In the genomic region with DNA sequence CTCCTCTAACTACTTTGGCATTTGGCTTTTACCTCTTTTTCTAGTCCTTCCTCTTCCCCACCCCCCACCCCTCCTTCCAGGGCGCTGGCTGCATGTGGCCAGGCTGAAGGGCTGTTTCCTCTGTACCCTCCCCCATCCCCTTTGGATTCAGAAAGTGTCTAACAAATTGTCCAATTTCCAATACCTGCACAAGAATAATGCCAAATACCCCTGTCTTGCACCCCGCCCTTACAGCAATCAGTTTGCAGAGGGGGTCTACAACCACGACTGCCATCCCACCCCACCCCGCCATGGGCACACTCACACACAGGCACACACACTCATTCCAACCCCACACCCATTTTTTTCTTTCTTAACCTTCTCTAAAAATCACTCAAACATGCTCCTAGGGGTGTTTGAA, we compare ENCODE assay signal across 9 mouse cellular contexts. TPM values are rescaled to one million over a fixed set of nuclear protein-coding genes. Genes with fewer than 3 reads are reported as not detected.
DNase-seq lines count a peak whose midpoint lies in the region; ATAC-seq and TF ChIP-seq lines count a peak whose summit lies in the region.
"Had no signal": no experiment of that assay in that cellular context is flagged by ENCODE, and none has a peak within 500 bp of the region (broad histone marks: within the 10 kb centered on the region; RNA-seq: fewer than 3 reads in every experiment).

No protein-coding gene starts in this region.

- peak overlapping the region; percentile 77 for H3K27ac ChIP-seq in left cerebral cortex, adult 2 months
- H3K27ac ChIP-seq in embryonic facial prominence, embryonic 11.5 days (replicated peaks; ENCODE audit: low read depth, low read length) = no peak overlapping the region
- H3K27ac ChIP-seq in hindbrain, embryonic 10.5 days = peak overlapping the region; percentile 83
- peak overlapping the region; percentile 84 for H3K27ac ChIP-seq in midbrain, embryonic 14.5 days (replicated peaks; ENCODE audit: low read depth, low read length)

- H3K27me3 ChIP-seq in embryonic facial prominence, embryonic 11.5 days (ENCODE audit: control insufficient read depth, insufficient read depth, low read length) = no peaks in the 10 kb centered on the region
- H3K27me3 ChIP-seq in hindbrain, embryonic 10.5 days (ENCODE audit: insufficient read depth, poor library complexity, severe bottlenecking) = peaks cover 12% of the 10 kb centered on the region
- no peaks in the 10 kb centered on the region for H3K27me3 ChIP-seq in midbrain, embryonic 14.5 days (ENCODE audit: control insufficient read depth, insufficient read depth, low read length)

- no peak for DNase-seq in left cerebral cortex, adult 2 months (ENCODE audit: extremely low spot score in 1 of 2, low spot score in 2 of 2)
- DNase-seq in left cerebral cortex, adult 11 months (ENCODE audit: low spot score) = no peak
- DNase-seq in embryonic facial prominence, embryonic 11.5 days (ENCODE audit: low spot score) = peak; percentile 19
- no peak for DNase-seq in hindbrain, embryonic 10.5 days (ENCODE audit: low spot score)
- peak; percentile 63 for DNase-seq in midbrain, embryonic 14.5 days
- DNase-seq in thymus, postnatal 10 days (ENCODE audit: low spot score in 2 of 2) = no peak
- DNase-seq in layer of hippocampus, adult 9-11 months = no peak
- no peak for DNase-seq in layer of hippocampus, adult 9-10 months (ENCODE audit: low spot score)

- no peak for ATAC-seq in embryonic facial prominence, embryonic 11.5 days (replicated peaks; ENCODE audit: insufficient number of reproducible peaks, low FRiP score, low TSS enrichment, low read depth)
- ATAC-seq in midbrain, embryonic 14.5 days (ENCODE audit: low FRiP score, low TSS enrichment) = no peak

- H3K4me3 ChIP-seq in left cerebral cortex, adult 2 months = peak overlapping the region; percentile 65
- peak overlapping the region; percentile 45 for H3K4me3 ChIP-seq in embryonic facial prominence, embryonic 11.5 days (ENCODE audit: low read depth, low read length)
- peak overlapping the region; percentile 60 for H3K4me3 ChIP-seq in hindbrain, embryonic 10.5 days
- peak overlapping the region; percentile 65 for H3K4me3 ChIP-seq in midbrain, embryonic 14.5 days (replicated peaks; ENCODE audit: low read depth, low read length)

- peak overlapping the region; percentile 57 for H3K4me2 ChIP-seq in embryonic facial prominence, embryonic 11.5 days (ENCODE audit: low read depth, low read length)
- H3K4me2 ChIP-seq in midbrain, embryonic 14.5 days (ENCODE audit: low read length) = peak overlapping the region; percentile 59

- 2% methylated on average over 4 of the region's 4 CpGs for WGBS in embryonic facial prominence, embryonic 11.5 days
- 8% methylated on average over 4 of the region's 4 CpGs for WGBS in hindbrain, embryonic 10.5 days
- 10% methylated on average over 4 of the region's 4 CpGs for WGBS in midbrain, embryonic 14.5 days

- H3K36me3 ChIP-seq in embryonic facial prominence, embryonic 11.5 days (replicated peaks; ENCODE audit: control insufficient read depth, insufficient read depth, low read depth, low read length) = no peaks in the 10 kb centered on the region
- no peaks in the 10 kb centered on the region for H3K36me3 ChIP-seq in hindbrain, embryonic 10.5 days
- no peaks in the 10 kb centered on the region for H3K36me3 ChIP-seq in midbrain, embryonic 14.5 days (ENCODE audit: control insufficient read depth, insufficient read depth, low read length)

- intact Hi-C loops in left cerebral cortex, adult 2 months (cut with DNase I) = no loop called here

- H3K9ac ChIP-seq in embryonic facial prominence, embryonic 11.5 days (replicated peaks; ENCODE audit: low read length) = peak overlapping the region; percentile 37; the same call in 1 of the 2 replicates
- H3K9ac ChIP-seq in midbrain, embryonic 14.5 days (replicated peaks; ENCODE audit: low read length) = peak overlapping the region; percentile 80

- no peak for TF ChIP-seq CTCF in left cerebral cortex, adult 2 months (IDR thresholded peaks at IDR 0.05)

- no peaks in the 10 kb centered on the region; the same call in 1 of the 2 replicates for H3K4me1 ChIP-seq in embryonic facial prominence, embryonic 11.5 days (ENCODE audit: control insufficient read depth, insufficient read depth, low read length)
- peaks cover 61% of the 10 kb centered on the region for H3K4me1 ChIP-seq in hindbrain, embryonic 10.5 days (replicated peaks)
- peaks cover 30% of the 10 kb centered on the region for H3K4me1 ChIP-seq in midbrain, embryonic 14.5 days (ENCODE audit: control insufficient read depth, insufficient read depth, low read length)

- H3K9me3 ChIP-seq in embryonic facial prominence, embryonic 11.5 days (replicated peaks; ENCODE audit: control insufficient read depth, low read length) = no peaks in the 10 kb centered on the region
- no peaks in the 10 kb centered on the region for H3K9me3 ChIP-seq in hindbrain, embryonic 10.5 days
- H3K9me3 ChIP-seq in midbrain, embryonic 14.5 days (ENCODE audit: control insufficient read depth, low read length) = no peaks in the 10 kb centered on the region

RNA-seq across cellular contexts. Expression of a gene that starts 1.5 kb away (rescaled TPM):
- 100 to 1,000 TPM; 302 to 315 TPM for total RNA-seq in left cerebral cortex, adult 2 months (2021)
- polyA plus RNA-seq in embryonic facial prominence, embryonic 11.5 days (2014; fragmentation: Nextera tagmentation; extraction: Ambion mirVana) = 153 and 165 TPM in 2 replicates
- polyA plus RNA-seq in hindbrain, embryonic 10.5 days (2016; fragmentation: Nextera tagmentation; extraction: Ambion mirVana) = 160 and 277 TPM in 2 replicates
- 1,427 and 1,759 TPM in 2 replicates for polyA plus RNA-seq in midbrain, embryonic 14.5 days (2014; fragmentation: Nextera tagmentation; extraction: Ambion mirVana)
- total RNA-seq: liver, adult 2 months had no signal
- polyA plus RNA-seq: liver, adult 2 months had no signal

Comparison
In these comparisons a context has a peak if more than half of its experiments do, and no peak if none do; other contexts are left out.
1. DNase-seq: peak in embryonic facial prominence, embryonic 11.5 days (single experiment) and midbrain, embryonic 14.5 days (single experiment); none in left cerebral cortex, adult 2 months (0 of 2), left cerebral cortex, adult 11 months (single experiment), hindbrain, embryonic 10.5 days (single experiment), thymus, postnatal 10 days (0 of 2), layer of hippocampus, adult 9-11 months (single experiment) and layer of hippocampus, adult 9-10 months (single experiment).
2. Peak in every context shown above with its lines, with median percentiles within 50 percentile points of each other: H3K4me3 ChIP-seq.